Mouse (Mus musculus): Measurements from ENCODE around the gene Dctn2.
"Not testable (repeated sequence)": the region's sequence is repeated elsewhere in the genome, so short reads cannot be mapped to it uniquely, and the experiment has no call there.

The Dctn2 gene

DNA sequence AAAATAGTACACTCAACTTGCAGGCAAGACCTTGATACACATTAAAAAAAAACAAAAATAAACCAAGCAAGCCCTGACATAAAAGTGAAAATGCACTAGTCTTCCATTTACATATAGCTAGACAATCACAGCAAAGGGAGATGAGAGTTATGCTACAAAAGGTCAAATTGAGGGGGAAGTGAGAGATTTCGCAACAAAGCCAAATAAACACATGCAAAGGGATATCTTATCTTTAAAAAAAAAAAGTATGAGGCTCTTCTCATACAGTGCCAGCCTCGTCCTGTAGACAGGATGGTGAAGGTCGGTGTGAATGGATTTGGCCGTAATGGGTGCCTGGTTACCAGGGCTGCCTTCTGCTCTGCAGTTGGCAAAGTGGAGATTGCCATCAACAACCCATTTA lies 46.7 kb downstream of the Dctn2 start:
- DNase-seq (ENCODE audit: low read depth): no peak

DNA sequence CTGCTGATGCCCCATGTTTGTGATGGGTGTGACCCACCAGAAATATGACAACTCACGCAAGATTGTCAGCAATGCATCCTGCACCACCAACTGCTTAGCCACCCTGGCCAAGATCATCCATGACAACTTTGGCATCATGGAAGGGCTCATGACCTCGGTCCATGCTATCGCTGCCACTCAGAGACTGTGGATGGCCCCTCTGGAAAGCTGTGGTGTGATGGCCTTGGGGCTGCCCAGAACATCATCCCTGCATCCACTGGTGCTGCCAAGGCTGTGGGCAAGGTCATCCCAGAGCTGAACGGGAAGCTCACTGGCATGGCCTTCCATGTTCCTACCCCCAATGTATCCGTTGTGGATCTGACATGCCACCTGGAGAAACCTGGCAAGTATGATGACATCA lies 47.3 kb downstream of the Dctn2 start:
- not testable (repeated sequence) for DNase-seq (ENCODE audit: low read depth)

DNA sequence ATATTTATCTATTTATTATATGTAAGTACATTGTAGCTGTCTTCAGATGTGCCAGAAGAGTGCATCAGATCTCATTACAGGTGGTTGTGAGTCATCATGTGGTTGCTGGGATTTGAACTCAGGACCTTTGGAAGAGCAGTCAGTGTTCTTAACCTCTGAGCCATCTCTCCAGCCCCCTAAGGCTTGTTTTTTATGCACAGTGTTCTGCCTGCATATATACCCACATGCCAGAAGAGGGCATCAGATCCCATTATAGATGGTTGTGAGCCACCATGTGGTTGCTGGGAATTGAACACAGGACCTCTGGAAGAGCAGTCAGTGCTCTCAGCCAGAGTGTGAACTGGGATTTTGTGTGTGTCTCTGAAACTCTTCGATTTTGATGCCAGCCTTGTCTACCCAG lies 48.8 kb downstream of the Dctn2 start:
- DNase-seq (ENCODE audit: low read depth): not testable (repeated sequence)

DNA sequence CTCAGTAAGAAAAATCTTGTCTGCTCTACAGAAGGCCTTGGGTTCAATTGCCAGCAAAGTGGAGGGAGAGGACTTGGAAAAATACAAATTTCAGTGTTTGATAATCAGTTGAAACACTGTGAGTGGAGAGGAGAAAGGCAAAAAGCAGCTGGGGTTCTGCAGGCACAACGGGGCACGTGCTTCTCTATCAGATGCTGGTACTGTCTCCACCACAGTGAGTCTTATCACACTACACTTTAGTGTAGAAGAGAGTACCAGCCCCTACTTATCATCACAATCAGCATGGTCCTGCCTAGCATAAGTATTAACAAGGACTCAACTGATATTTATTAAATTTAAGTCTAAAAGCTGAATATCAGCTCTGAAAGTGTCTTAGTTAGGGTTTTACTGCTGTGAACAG lies 51.1 kb downstream of the Dctn2 start:
- DNase-seq (ENCODE audit: low read depth): no peak

DNA sequence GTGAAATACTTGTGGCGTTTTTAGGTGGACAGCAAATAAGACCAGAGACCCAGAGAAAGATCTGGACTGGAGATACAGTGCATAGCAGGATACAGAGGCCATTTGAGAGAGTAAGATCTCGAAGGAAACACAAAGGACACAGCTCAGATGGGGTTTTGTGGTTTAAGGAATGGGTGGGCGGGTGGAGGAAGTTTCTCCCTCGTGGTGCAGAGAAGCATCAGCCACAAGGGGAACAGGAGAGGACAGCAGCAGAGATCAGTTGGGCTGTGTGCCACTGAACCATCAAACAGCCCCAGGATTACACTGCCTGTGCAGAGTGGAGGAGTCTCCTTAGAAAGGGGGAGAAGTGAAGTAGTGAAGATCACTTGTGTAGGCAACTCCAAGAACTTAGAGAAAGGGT lies 51.8 kb downstream of the Dctn2 start:
- DNase-seq (ENCODE audit: low read depth): no peak

DNA sequence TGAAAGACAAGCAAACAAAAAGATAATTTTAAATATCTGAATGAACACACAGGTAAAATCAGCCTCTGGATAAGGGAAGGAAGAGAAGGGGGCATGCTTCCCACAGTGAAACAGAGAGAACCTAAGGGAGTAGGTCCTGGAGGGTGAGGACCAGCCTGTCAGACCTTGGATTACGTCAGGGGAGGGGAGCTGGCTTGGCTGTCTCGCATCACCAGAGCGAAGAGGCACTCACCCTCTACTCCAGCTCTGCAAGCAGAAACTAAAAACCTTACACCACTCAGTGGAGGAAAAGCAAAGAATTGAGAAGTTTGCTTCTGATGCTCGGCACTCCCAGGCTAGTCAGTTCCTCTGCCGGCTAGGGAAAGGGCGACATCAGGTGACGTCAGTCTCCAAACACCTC lies 53.8 kb downstream of the Dctn2 start:
- DNase-seq (ENCODE audit: low read depth): no peak

DNA sequence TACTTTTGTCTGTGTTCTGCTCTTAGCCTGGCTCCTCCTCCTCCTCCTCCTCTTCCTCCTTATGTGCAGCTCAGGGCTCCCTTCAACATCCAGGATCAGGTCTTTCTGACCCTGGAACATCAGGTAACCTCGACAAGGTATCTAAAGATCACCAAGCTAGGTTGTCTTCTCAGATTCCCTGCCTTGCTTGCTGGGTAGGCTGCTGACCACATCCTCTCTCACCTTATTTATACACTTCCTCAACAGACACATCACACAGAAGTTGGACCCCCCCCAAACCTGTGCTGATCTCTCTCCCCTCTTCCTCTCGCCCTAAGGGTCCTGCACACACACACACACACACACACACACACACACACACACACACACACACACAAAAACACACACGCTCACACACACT lies 55.5 kb downstream of the Dctn2 start, which contains the start of gene Arhgap9:
TSS of gene Arhgap9 (plus strand) at position 344 of the 400 bp plus-strand sequence.
- DNase-seq (ENCODE audit: low read depth): no peak

DNA sequence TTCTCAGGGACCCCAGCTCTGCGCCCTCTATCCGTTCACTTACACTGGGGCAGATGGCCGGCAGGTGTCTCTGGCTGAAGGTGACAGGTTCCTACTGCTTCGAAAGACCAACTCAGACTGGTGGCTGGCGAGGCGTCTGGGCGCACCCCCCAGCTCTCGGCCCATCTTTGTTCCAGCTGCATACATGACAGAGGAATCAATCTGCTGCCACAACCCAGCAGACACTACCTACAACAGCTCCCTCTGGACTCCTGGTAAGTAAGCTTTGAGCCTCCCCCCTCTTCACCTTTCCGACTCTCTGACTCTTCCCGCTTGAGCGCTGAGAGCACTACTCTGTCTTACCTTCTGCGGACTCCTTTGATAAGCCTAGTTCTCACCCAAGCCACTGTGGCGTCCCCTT lies 56.0 kb downstream of the Dctn2 start:
- DNase-seq (ENCODE audit: low read depth): no peak

DNA sequence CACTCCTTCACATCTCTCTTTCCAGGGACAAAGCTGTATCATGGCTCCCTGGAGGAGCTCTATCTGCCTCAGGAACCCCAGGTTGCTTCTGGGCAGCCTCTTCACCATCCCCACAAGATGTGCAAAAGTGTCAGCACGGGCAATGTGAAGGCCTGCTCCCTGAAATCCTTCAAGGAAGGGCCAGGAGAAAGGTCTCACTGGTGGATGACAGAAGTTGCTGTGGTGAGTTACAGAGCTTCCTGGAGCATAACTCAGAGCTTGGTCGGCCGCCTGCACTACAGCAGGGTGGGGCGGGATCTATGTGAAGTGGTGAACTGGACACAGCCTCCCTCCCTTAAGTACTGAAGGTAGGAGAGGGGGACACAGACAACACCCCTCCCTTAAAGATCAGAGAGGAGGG lies 56.5 kb downstream of the Dctn2 start:
- no peak for DNase-seq (ENCODE audit: low read depth)

DNA sequence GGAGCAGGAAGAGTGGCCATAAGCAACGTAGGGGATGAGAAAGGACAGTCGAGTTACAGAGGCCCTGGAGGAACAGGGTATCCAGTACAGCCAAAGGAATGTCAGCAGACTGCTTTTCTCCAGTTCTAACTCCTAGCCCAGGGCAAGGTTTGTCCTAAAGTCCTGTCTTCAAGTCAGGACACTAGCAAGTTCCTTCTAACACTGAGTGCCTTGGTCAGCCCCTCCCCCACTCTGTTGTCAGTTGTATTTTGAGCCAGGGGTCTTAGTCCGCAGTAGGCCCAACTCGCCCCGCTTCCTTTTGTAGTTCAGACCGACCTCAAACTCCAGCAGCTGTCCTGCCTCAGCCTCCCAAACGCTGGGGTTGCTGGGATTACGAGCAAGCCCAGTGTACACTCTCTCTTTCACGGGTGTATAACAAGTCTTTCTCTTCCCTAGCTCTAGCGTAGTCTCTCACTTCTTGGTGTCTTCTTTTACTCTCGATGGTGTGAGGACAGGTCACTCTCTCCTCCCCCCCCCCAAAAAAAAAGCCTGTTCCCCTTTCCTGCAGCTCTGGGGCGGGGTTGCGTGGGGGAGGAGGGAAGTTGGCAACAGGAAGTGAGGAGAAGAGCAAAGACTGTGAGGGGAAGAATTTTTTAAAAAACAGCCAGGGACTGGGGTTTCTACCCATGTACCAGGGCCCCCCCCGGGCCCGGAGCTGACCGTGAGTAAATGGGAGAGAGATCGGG lies 57.1 kb downstream of the Dctn2 start:
- no peak for DNase-seq (ENCODE audit: low read depth)

DNA sequence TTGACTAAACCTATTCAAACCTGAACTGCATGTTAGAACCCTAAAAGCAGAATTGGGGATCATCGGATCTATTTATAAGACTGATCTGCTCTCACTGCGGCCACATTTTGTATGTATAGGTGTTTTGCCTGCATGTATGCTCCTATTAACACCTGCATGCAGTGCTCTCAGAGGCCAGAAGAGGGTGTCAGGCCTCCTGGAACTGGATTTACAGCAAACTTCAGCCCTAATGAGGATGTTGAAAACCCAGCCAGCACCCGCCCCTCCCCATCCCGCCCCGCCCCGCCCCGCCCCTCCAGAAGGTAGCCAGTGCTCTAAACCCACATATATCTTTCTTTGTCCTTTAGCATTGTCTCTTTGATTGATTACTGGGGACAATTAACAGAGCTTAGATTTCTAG lies 58.3 kb downstream of the Dctn2 start:
- DNase-seq (ENCODE audit: low read depth): peak; percentile 85

DNA sequence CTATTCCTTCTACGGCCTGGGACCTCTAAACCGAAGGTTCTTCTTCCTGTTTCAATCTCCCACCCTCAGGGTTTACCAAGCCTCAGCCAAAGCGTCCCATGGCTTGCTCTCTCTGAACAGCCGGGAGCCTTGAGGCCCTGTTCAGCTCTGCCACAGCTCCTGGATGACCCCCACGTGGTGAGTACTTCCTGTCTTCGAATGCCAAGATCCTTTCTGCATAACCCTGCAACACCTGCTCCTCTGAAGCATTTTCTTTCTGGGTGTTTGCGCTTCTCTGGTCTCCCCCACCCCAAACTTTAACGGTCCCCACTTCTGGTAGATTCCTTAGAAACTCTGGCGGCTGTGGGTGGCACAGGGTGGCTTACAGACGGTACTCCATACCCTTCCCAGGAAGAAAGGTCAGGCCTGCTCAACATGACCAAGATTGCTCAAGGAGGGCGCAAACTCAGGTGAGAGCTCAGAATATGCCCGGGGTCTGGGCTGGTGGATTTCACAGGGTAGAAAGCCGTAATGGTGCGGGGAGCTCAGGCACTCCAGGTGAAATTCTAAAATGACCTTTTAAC lies 59.4 kb downstream of the Dctn2 start:
- DNase-seq (ENCODE audit: low read depth): no peak

DNA sequence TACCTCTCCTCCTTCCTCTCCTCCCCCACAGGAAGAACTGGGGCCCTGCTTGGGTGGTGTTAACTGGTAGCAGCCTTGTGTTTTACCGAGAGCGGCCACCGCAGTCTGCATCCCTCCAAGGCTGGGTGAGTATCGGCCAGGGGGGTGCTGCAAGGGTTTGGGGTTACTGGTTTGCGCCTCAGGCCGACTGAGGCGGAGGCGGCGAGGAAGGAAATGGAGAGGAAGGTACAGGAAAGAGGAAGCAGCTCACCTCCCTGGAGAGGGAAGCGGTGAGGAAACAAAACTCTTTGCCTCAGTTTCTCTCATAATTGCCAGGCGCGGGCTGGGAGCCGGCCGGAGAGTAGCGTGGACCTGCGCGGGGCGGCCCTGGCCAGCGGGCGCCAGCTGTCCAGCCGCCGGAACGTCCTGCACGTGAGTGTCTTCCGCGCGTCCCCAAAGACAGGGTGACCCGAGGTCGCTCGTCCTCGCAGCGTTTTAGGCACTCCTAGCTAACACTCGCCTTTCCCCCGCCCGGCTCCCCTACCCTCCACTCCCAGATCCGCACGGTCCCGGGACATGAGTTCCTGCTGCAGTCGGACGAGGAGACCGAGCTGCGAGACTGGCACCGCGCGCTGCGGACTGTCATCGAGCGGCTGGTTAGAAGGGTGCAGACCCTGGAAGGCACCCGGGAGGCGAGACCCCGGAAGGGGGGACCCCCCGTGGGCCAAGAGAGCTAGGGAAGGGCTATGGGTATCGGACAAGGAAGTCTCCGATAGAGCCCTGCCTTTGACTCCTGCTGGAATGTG lies 60.0 kb downstream of the Dctn2 start:
- DNase-seq (ENCODE audit: low read depth): no peak

DNA sequence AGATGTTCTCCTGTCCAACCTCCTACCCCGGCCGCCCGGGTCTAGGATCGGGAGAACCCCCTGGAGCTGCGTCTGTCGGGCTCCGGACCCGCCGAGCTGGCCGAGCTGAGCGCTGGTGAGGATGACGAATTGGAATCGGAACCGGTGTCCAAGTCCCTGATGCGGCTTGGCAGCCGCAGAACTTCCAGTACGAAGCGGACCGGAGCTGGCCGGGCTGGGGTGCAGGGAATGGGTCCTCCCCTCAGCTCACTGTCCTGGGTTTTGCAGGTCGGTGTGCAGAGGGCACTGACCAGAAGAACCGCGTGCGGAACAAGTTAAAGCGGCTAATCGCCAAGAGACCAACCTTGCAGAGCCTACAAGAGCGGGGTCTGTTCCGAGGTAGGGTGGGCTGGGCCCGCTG lies 60.7 kb downstream of the Dctn2 start:
- no peak for DNase-seq (ENCODE audit: low read depth)

DNA sequence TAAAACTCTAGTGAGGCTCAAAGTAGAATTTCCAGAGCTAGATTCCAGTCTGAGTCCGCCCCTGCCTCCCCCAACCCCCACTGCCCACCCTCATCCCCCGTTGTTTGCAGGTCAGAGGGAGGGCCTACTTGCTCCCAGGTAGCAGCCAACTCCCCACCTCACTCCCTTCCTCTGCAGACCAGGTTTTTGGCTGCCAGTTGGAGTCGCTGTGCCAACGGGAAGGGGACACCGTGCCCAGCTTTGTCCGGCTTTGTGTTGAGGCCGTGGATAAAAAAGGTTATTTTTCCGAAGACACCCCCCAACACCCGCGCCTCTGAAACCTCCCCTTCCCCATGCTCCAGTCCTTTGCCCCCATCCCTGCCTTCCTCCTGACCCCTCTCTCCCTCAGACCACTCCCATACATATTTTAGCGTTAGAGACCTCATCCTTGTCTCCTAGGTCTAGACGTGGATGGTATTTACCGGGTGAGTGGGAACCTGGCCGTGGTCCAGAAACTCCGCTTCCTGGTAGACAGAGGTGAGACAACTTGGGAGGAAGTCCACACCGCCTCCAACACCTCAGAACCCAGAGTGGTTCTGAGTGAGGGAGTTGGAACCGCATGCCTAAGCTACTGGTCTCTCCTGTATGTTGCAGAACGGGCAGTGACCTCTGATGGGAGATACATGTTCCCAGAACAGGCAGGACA lies 61.4 kb downstream of the Dctn2 start:
- DNase-seq (ENCODE audit: low read depth): no peak

DNA sequence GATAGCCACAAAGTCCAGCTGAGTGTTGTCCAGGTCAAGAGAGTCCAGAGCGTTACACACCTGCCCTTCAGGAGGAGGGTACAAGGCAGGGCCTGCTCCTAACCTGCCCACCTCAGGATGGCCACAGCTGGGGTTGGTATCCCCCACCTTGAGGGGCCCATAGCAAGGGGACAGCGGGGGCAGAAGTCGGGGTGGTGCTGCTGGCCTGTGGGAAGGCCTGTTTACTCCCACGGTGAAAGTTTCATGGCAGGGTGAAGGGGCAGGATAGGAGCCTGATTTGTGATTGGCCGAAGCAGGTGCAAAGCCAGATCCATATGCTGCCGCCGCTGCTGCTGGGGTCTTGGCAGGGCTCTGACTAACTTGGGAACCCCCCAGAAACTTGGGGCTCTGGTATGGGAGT lies 64.0 kb downstream of the Dctn2 start:
- no peak for DNase-seq (ENCODE audit: low read depth)
